Mouse (Mus musculus) forebrain, embryonic 14.5 days (tissue): ENCODE results near the gene Gm28051. TPM values are rescaled to one million over a fixed set of nuclear protein-coding genes. Genes with fewer than 3 reads are reported as not detected.
A peak's percentile ranks its signal among the peaks of the same experiment; 100 is the strongest.

Experiments
- ATAC-seq: fragments of 200-750 bp; cut with Nextera tagmentation; 2 replicates; pipeline ENCODE4 v1.8.0; 2017; ENCODE audit warnings: mild to moderate bottlenecking, moderate library complexity
- DNase-seq: peaks from one replicate; pipeline ENCODE4 v3.0.0-alpha.2; 2015; ENCODE audit warnings: low spot score
- H3K27ac ChIP-seq: fragments of 300-500 bp; sonication (generic); 2 replicates; pipeline ENCODE4 v1.5.1; 2014; ENCODE audit warnings: low read depth, mild to moderate bottlenecking, control low read depth, low read length, moderate library complexity
- H3K27me3 ChIP-seq: fragments of 300-500 bp; sonication (generic); replicated peaks from 2 replicates; pipeline ENCODE4 v1.6.1; 2014; ENCODE audit warnings: low read length, control low read depth, mixed read lengths; ENCODE audit not compliant: control insufficient read depth, insufficient read depth
- H3K36me3 ChIP-seq: fragments of 300-500 bp; sonication (generic); 2 replicates; pipeline ENCODE4 v1.6.1; 2014; ENCODE audit warnings: low read length, control low read depth; ENCODE audit not compliant: control insufficient read depth, insufficient read depth
- H3K4me1 ChIP-seq: fragments of 300-500 bp; sonication (generic); 2 replicates; pipeline ENCODE4 v1.6.1; 2014; ENCODE audit warnings: antibody characterized with exemption, low read length, control low read depth; ENCODE audit not compliant: control insufficient read depth, insufficient read depth
- H3K4me2 ChIP-seq: fragments of 300-500 bp; sonication (generic); 2 replicates; pipeline ENCODE4 v1.6.1; 2014; ENCODE audit warnings: mild to moderate bottlenecking, control low read depth, low read length
- H3K4me3 ChIP-seq: fragments of 300-500 bp; sonication (generic); 2 replicates; pipeline ENCODE4 v1.5.1; 2014; ENCODE audit warnings: low read depth, low read length, control low read depth
- H3K9ac ChIP-seq: fragments of 300-500 bp; sonication (generic); 2 replicates; pipeline ENCODE4 v1.6.1; 2014; ENCODE audit warnings: mild to moderate bottlenecking, low read length, control low read depth, moderate library complexity
- H3K9me3 ChIP-seq: fragments of 300-500 bp; sonication (generic); replicated peaks from 2 replicates; pipeline ENCODE4 v1.6.1; 2016; ENCODE audit warnings: low read length, control low read depth, mixed read lengths; ENCODE audit not compliant: control insufficient read depth
- WGBS: fragments of 180-500 bp; shearing (Covaris S2); extraction: QIAGEN DNeasy Blood & Tissue Kit; methylation state at CpG from one replicate; pipeline ENCODE4 v1.1.7; 2014; 5-methylcytosine and 5-hydroxymethylcytosine counted together
- polyA plus RNA-seq: library from polyadenylated mRNA; unstranded; fragments of >200 nt; fragmentation: Nextera tagmentation; extraction: Ambion mirVana; gene quantifications from 2 replicates; pipeline ENCODE4 v1.2.1, GENCODE M21; 2014

Gm28051 gene
- polyA plus RNA-seq, 1 experiment from 2014 or later: not detected

- peak overlapping the region; percentile 41 for H3K9ac ChIP-seq
- H3K4me1 ChIP-seq: peaks cover 15% of the 10 kb centered on the region
- peak overlapping the region; percentile 3; the same call in 1 of the 2 replicates for H3K4me3 ChIP-seq
- H3K27me3 ChIP-seq: no peaks in the 10 kb centered on the region
- H3K27ac ChIP-seq: peak overlapping the region; percentile 87
- WGBS: 14% methylated on average over 16 of the region's 16 CpGs
- ATAC-seq (peak; percentile 80), DNase-seq (peak; percentile 51)
- H3K4me2 ChIP-seq: peak overlapping the region; percentile 47
- no peaks in the 10 kb centered on the region for H3K36me3 ChIP-seq
- no peaks in the 10 kb centered on the region for H3K9me3 ChIP-seq
Observed at GRCm38 (mm10) chr12:102730798-102731619, 26.6 kb downstream of the Gm28051 start.

- Histone ChIP-seq H3K9me3 (no peaks in the 10 kb centered on the region), H3K36me3 (no peaks in the 10 kb centered on the region), H3K27me3 (no peaks in the 10 kb centered on the region), H3K4me2 (peak overlapping the region; percentile 47), H3K27ac (peak overlapping the region; percentile 87), H3K4me1 (peaks cover 15% of the 10 kb centered on the region), H3K9ac (peak overlapping the region; percentile 52), H3K4me3 (peak overlapping the region; percentile 5; the same call in 1 of the 2 replicates)
- 30% methylated on average over 26 of the region's 26 CpGs for WGBS
- DNase-seq: peak; percentile 97
- peak; percentile 99 for ATAC-seq
Observed at GRCm38 (mm10) chr12:102729855-102730797, 27.4 kb downstream of the Gm28051 start.

GRCm38 (mm10) chr12:102725761-102726175 is 31.8 kb downstream of the Gm28051 start:
- no peak overlapping the region for H3K4me3 ChIP-seq
- H3K27ac ChIP-seq: no peak overlapping the region
- H3K27me3 ChIP-seq: no peaks in the 10 kb centered on the region
- no peaks in the 10 kb centered on the region for H3K9me3 ChIP-seq
- no peak for DNase-seq
- H3K36me3 ChIP-seq: no peaks in the 10 kb centered on the region
- H3K4me2 ChIP-seq: no peak overlapping the region
- ATAC-seq: no peak
- no peak overlapping the region for H3K9ac ChIP-seq
- peaks cover 7% of the 10 kb centered on the region for H3K4me1 ChIP-seq
- WGBS: 81% methylated on average over 7 of the region's 7 CpGs

GRCm38 (mm10) chr12:102725146-102725545 is 32.4 kb downstream of the Gm28051 start:
- ATAC-seq (no peak), DNase-seq (no peak)
- Histone ChIP-seq H3K4me1 (peaks cover 4% of the 10 kb centered on the region), H3K9me3 (no peaks in the 10 kb centered on the region), H3K27ac (no peak overlapping the region), H3K4me3 (no peak overlapping the region), H3K9ac (no peak overlapping the region), H3K36me3 (no peaks in the 10 kb centered on the region), H3K4me2 (no peak overlapping the region), H3K27me3 (no peaks in the 10 kb centered on the region)
- WGBS: 92% methylated on average over 6 of the region's 6 CpGs

GRCm38 (mm10) chr12:102723861-102724260 is 33.7 kb downstream of the Gm28051 start:
- Histone ChIP-seq H3K27ac (0 out of 2 replicates have a peak overlapping the region, but pooled peaks have one; percentile 4), H3K4me2 (no peak overlapping the region), H3K9ac (no peak overlapping the region), H3K36me3 (no peaks in the 10 kb centered on the region), H3K4me3 (no peak overlapping the region), H3K27me3 (no peaks in the 10 kb centered on the region), H3K4me1 (no peaks in the 10 kb centered on the region), H3K9me3 (no peaks in the 10 kb centered on the region)
- ATAC-seq (no peak), DNase-seq (no peak)
- 67% methylated on average over 6 of the region's 6 CpGs for WGBS

GRCm38 (mm10) chr12:102722966-102723365 is 34.6 kb downstream of the Gm28051 start:
- 76% methylated on average over 8 of the region's 8 CpGs for WGBS
- DNase-seq (no peak), ATAC-seq (no peak)
- H3K9me3 ChIP-seq: no peaks in the 10 kb centered on the region
- no peak overlapping the region for H3K27ac ChIP-seq
- no peaks in the 10 kb centered on the region for H3K27me3 ChIP-seq
- H3K4me3 ChIP-seq: no peak overlapping the region
- H3K4me1 ChIP-seq: no peaks in the 10 kb centered on the region
- H3K9ac ChIP-seq: no peak overlapping the region
- H3K36me3 ChIP-seq: no peaks in the 10 kb centered on the region
- no peak overlapping the region for H3K4me2 ChIP-seq

GRCm38 (mm10) chr12:102722451-102722850 is 35.1 kb downstream of the Gm28051 start:
- no peak for ATAC-seq
- 61% methylated on average over 11 of the region's 11 CpGs for whole genome bisulfite sequencing
- Histone ChIP-seq H3K9ac (no peak overlapping the region), H3K4me3 (no peak overlapping the region), H3K4me2 (no peak overlapping the region), H3K4me1 (no peaks in the 10 kb centered on the region), H3K27me3 (no peaks in the 10 kb centered on the region), H3K9me3 (no peaks in the 10 kb centered on the region), H3K27ac (no peak overlapping the region), H3K36me3 (no peaks in the 10 kb centered on the region)
- no peak for DNase-seq

GRCm38 (mm10) chr12:102719552-102720315 is 37.8 kb downstream of the Gm28051 start:
- H3K9me3 ChIP-seq: no peaks in the 10 kb centered on the region
- ATAC-seq: peak; percentile 90
- 0 out of 2 replicates have a peak overlapping the region, but pooled peaks have one; percentile 27 for H3K4me2 ChIP-seq
- H3K9ac ChIP-seq: no peak overlapping the region
- no peaks in the 10 kb centered on the region for H3K36me3 ChIP-seq
- H3K27me3 ChIP-seq: no peaks in the 10 kb centered on the region
- no peak overlapping the region for H3K4me3 ChIP-seq
- 28% methylated on average over 13 of the region's 13 CpGs for WGBS
- no peaks in the 10 kb centered on the region for H3K4me1 ChIP-seq
- no peak overlapping the region for H3K27ac ChIP-seq
- DNase-seq: peak; percentile 86
